ENCODE assay signal across 8 mouse cellular contexts in genomic region chrX:103822271-103822811, GRCm38 (mm10). TPM values are rescaled to one million over a fixed set of nuclear protein-coding genes. Genes with fewer than 3 reads are reported as not detected.
A peak's percentile ranks its signal among the peaks of the same experiment; 100 is the strongest.
DNase-seq lines count a peak whose midpoint lies in the region; ATAC-seq and TF ChIP-seq lines count a peak whose summit lies in the region.

No protein-coding gene starts in this region.

- intact Hi-C loops in heart, postnatal 10 days (cut with DNase I): loop anchor here (5.0 to 10.0 kb wide), 2 partner anchors 80 to 198 kb away; no protein-coding TSS in a partner anchor

- peaks cover 67% of the 10 kb centered on the region for H3K27me3 ChIP-seq in E14TG2a.4 (ENCODE audit: insufficient read depth, low read length)
- H3K27me3 ChIP-seq in embryonic facial prominence, embryonic 11.5 days (ENCODE audit: control insufficient read depth, insufficient read depth, low read length): peaks cover 5% of the 10 kb centered on the region
- H3K27me3 ChIP-seq in midbrain, embryonic 10.5 days (ENCODE audit: low read depth, poor library complexity, severe bottlenecking): peaks cover 96% of the 10 kb centered on the region

- WGBS in embryonic facial prominence, embryonic 11.5 days: 21% methylated on average over 17 of the region's 20 CpGs
- 21% methylated on average over 15 of the region's 20 CpGs for WGBS in midbrain, embryonic 10.5 days

- H3K36me3 ChIP-seq in E14TG2a.4 (ENCODE audit: insufficient read depth, low read length): no peaks in the 10 kb centered on the region
- H3K36me3 ChIP-seq in embryonic facial prominence, embryonic 11.5 days (replicated peaks; ENCODE audit: control insufficient read depth, insufficient read depth, low read depth, low read length): no peaks in the 10 kb centered on the region
- no peaks in the 10 kb centered on the region for H3K36me3 ChIP-seq in midbrain, embryonic 10.5 days

- peak overlapping the region; percentile 68 for H3K4me3 ChIP-seq in E14TG2a.4 (replicated peaks; ENCODE audit: low read length)
- H3K4me3 ChIP-seq in embryonic facial prominence, embryonic 11.5 days (ENCODE audit: low read depth, low read length): peak overlapping the region; percentile 47
- peak overlapping the region; percentile 64 for H3K4me3 ChIP-seq in midbrain, embryonic 10.5 days

- H3K4me1 ChIP-seq in E14TG2a.4 (replicated peaks; ENCODE audit: low read depth, low read length): peaks cover 23% of the 10 kb centered on the region
- H3K4me1 ChIP-seq in embryonic facial prominence, embryonic 11.5 days (ENCODE audit: control insufficient read depth, insufficient read depth, low read length): no peaks in the 10 kb centered on the region
- peaks cover 14% of the 10 kb centered on the region for H3K4me1 ChIP-seq in midbrain, embryonic 10.5 days

- H3K9ac ChIP-seq in embryonic facial prominence, embryonic 11.5 days (replicated peaks; ENCODE audit: low read length): peak overlapping the region; percentile 54

- H3K9me3 ChIP-seq in E14TG2a.4 (ENCODE audit: low read length): peaks cover 9% of the 10 kb centered on the region; the same call in 1 of the 2 replicates
- H3K9me3 ChIP-seq in embryonic facial prominence, embryonic 11.5 days (replicated peaks; ENCODE audit: control insufficient read depth, low read length): no peaks in the 10 kb centered on the region
- H3K9me3 ChIP-seq in midbrain, embryonic 10.5 days (replicated peaks): no peaks in the 10 kb centered on the region

- peak; percentile 15 for DNase-seq in adrenal gland, adult 8-10 months
- DNase-seq in embryonic facial prominence, embryonic 11.5 days (ENCODE audit: low spot score): peak; percentile 50
- DNase-seq in heart, postnatal 10 days: peak; percentile 42 to 50
- peak; percentile 66 to 90 for DNase-seq in kidney, postnatal 25 days
- DNase-seq in midbrain, embryonic 10.5 days (ENCODE audit: low spot score): peak; percentile 44
- peak; percentile 7 for DNase-seq in testis, postnatal 14 days (ENCODE audit: low spot score)
- DNase-seq in T-cell, adult 2 months (ENCODE audit: low spot score): no peak

- H3K27ac ChIP-seq in embryonic facial prominence, embryonic 11.5 days (replicated peaks; ENCODE audit: low read depth, low read length): peak overlapping the region; percentile 67
- peak overlapping the region; percentile 84 for H3K27ac ChIP-seq in midbrain, embryonic 10.5 days (replicated peaks)

- no peak for TF ChIP-seq CTCF in E14TG2a.4 (conservative IDR thresholded peaks at IDR 0.05; ENCODE audit: low read length)

- peak overlapping the region; percentile 76 for H3K4me2 ChIP-seq in embryonic facial prominence, embryonic 11.5 days (ENCODE audit: low read depth, low read length)

- ATAC-seq in embryonic facial prominence, embryonic 11.5 days (replicated peaks; ENCODE audit: insufficient number of reproducible peaks, low FRiP score, low TSS enrichment, low read depth): peak; percentile 61

RNA-seq across cellular contexts. Expression of gene Slc16a2, which starts 0.6 kb away (rescaled TPM):
- 10 to 100 TPM; 15.5 to 67.8 (median 38.5) TPM for total RNA-seq in adrenal gland, adult 8-10 months (2022)
- polyA plus RNA-seq in embryonic facial prominence, embryonic 11.5 days (2014; fragmentation: Nextera tagmentation; extraction: Ambion mirVana): 11.4 and 11.9 TPM in 2 replicates
- total RNA-seq in heart, postnatal 10 days (2021): 10 to 100 TPM; 19.2 to 19.8 TPM
- polyA plus RNA-seq in midbrain, embryonic 10.5 days (2016; fragmentation: Nextera tagmentation; extraction: Ambion mirVana): 9.6 and 11.0 TPM in 2 replicates
